Mouse (Mus musculus) thymus, postnatal 0 days (tissue): ENCODE data around the gene Rps6kc1. TPM values are rescaled to one million over a fixed set of nuclear protein-coding genes. Genes with fewer than 3 reads are reported as not detected.

Source experiments
- DNase-seq: peaks from one replicate; pipeline ENCODE4 v3.0.0-alpha.2; 2015; ENCODE audit warnings: low spot score
- polyA plus RNA-seq: library from polyadenylated mRNA; unstranded; fragments of >200 nt; fragmentation: Nextera tagmentation; extraction: Ambion mirVana; gene quantifications from 2 replicates; pipeline ENCODE4 v1.2.1, GENCODE M21; 2015

Gene Rps6kc1
- polyA plus RNA-seq, 1 experiment from 2014 or later, result 7.3 TPM

GRCm38 (mm10) chr1:190901082-190901481, 10.5 kb downstream of the Rps6kc1 start:
- DNase-seq, result no peak

DNA sequence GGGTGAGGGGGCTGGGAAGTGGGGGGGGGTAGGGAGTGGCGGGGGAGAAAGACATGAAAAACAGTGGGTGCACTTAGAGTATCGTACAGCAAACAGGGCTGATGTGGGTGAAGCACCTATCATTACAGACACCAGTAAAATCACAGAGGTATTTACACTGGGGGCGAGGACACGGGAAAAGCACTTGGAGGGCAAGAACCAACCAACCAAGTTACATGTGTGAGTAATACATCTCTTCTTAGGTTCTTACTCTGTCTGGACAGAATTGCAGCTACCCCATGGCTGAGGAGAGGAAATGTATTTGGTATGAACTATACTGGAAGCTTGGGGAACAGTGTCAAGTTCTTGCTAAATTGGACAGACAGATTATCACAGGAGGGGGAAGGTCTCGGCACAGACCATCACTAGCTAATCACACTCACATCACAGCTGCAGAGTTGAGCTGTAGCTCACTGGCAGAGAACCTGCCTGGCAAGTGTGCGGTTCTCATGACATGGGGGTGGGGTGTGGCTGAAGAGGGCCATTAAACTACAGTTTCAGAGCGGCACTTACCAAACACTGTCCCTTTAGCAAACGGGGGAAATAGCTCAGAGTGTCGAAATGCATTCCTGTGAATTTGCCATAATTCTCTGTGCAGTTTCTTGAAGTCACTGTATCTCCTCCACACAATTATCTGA, 12.5 kb downstream of the Rps6kc1 start:
- no peak for DNase-seq

- DNase-seq, result no peak
Observed at GRCm38 (mm10) chr1:190898186-190898585, 13.4 kb downstream of the Rps6kc1 start.

DNA sequence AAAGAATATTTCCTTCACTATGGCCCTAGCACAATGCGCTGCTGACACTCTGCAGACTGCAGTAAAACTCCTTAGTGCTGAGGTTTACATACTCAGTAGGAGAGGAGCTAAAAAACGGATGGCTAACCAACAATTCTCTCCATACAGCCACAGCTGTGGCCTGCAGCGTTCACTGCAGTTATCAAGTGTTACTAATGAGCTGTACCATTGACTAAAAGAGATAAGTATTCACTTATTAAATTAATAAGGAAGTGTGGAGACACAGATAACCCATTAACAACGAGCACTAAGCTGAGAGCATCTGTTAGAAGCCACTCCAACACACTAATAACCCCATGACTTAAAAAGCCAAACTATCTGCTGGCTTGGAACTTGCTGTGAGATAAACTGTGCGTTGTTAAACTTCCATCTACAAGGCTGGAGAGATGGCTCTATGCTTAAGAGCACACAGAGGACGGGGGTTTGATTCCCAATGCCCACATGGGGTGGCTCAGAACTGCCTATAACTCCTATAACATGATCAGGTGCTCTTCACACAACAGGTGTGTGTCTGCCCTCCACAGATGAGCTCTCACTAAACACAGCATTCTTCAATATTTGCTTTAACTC, 17.9 kb downstream of the Rps6kc1 start:
- no peak for DNase-seq

- no peak for DNase-seq
Observed at GRCm38 (mm10) chr1:190888646-190889045, 22.9 kb downstream of the Rps6kc1 start.

GRCm38 (mm10) chr1:190888031-190888430, 23.5 kb downstream of the Rps6kc1 start:
- no peak for DNase-seq

DNA sequence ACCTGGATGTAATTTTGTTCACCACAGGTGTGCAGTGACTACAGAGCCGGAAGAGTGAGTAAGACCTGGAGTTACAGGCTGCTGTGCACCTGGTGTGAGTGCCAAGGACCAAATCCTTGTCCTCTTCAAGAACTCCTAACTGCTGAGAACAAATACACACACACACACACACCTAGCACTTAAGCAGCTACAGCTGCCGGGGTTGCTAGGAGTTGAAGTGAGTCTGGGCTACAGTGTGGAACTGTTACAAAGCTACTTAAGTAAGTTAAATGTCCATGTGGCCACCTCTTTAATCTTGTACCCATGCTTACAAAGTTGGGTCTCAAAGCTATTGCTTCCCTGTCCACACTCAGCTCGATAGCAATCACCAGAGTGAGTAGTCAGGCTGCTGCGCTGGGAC, 25.6 kb downstream of the Rps6kc1 start:
- DNase-seq, result no peak

GRCm38 (mm10) chr1:190881422-190881821, 30.1 kb downstream of the Rps6kc1 start:
- peak; percentile 71 for DNase-seq

DNA sequence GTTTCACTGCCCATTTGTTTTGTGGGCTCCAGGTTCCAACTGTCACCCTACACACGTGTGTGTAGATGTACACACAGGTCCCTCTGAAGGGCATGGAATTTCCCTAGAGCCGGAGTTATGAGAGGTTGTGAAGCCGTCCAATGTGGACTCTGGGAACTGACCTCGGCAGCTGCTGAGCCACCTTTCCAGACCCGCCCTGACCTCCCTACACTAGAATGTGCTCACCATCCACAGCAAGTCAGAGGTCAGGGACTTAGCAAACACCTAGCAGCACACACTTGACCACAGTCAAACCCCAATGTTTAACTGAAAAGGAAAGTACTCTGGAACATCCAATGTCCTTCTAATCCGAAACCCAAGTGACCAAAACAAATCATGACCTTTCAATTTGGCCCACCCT, 30.9 kb downstream of the Rps6kc1 start:
- no peak for DNase-seq

DNA sequence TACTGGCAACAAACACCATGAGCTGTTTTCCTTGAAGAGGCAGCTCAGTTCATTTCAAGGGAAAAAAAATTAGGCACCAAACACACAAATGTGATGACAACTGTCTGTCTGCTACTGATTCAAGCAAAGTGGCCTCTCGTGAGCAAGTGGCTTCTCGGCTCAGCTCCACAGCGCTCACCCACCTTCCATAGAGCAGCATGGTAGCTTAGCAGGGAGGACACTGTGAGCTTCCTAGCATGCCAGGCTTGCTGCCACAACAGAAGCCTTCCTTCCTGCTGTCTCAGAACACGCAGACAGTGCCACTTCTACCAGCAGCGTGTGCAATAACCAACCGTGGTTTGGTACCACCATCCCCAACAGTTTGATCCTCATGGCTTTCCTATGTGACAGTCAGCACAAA, 35.8 kb downstream of the Rps6kc1 start:
- DNase-seq, result no peak

- no peak for DNase-seq
Observed at GRCm38 (mm10) chr1:190875089-190875488, 36.5 kb downstream of the Rps6kc1 start.

DNA sequence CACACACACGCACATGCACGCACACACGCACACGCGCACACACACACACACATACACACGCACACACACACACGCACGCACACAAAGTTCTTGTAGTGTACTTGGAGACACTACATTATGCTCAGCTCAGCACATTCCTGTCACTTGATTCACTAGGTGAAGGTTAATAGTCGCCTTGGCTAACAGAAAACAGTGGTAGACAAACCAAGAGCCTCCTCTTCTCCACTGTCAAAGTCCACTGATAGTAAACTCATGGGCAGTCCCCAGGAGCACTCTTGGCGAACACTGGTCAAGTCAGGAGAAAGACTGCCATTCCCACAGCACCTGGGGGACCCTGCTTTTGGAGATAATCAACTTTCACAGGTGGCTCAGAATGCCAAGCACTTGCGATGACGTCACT, 40.5 kb downstream of the Rps6kc1 start:
- DNase-seq, result no peak

GRCm38 (mm10) chr1:190869996-190870395, 41.6 kb downstream of the Rps6kc1 start:
- no peak for DNase-seq

DNA sequence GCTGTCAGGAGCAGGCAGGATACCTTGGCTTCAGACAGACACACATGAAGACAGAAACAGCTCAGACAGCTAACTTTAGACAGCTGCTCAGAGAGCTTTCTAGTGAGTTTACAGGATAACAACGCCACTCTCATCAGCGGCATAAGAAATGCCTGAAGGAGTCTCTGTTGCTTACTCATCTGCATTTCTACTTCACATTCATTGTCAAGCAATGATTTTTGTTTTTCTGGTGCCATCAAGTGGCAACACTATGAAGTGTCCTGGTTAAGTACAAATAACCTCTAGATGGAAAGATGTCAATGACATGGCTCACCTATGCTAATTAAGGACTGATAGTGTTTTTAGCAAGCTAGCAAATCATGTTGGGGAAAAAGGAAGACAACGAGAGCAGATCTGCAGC, 42.8 kb downstream of the Rps6kc1 start:
- DNase-seq, result no peak

GRCm38 (mm10) chr1:190861626-190862025, 49.9 kb downstream of the Rps6kc1 start:
- DNase-seq, result no peak

DNA sequence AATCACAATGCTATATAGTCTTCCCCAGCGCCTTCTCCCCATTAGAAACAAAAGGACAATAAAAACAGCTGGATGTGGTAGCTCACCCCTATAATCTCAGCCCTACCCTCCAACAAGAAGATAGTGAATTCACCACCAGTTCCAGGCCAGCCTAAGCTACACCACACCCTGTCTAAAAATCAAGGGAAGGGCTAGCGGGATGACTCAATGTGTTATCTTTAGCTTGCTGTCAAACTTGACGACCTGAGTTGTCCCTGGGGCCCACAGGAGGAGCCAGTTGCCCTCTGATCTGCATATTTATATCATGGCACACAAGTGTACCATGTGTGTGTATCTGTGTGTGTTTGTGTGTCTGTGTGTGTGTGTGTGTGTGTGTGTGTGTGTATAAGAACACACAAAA, 57.1 kb downstream of the Rps6kc1 start:
- DNase-seq, result no peak

GRCm38 (mm10) chr1:190849162-190849865, 62.3 kb downstream of the Rps6kc1 start:
- DNase-seq, result no peak

GRCm38 (mm10) chr1:190848676-190849075, 62.9 kb downstream of the Rps6kc1 start:
- no peak for DNase-seq

GRCm38 (mm10) chr1:190846956-190847355, 64.6 kb downstream of the Rps6kc1 start:
- no peak for DNase-seq

DNA sequence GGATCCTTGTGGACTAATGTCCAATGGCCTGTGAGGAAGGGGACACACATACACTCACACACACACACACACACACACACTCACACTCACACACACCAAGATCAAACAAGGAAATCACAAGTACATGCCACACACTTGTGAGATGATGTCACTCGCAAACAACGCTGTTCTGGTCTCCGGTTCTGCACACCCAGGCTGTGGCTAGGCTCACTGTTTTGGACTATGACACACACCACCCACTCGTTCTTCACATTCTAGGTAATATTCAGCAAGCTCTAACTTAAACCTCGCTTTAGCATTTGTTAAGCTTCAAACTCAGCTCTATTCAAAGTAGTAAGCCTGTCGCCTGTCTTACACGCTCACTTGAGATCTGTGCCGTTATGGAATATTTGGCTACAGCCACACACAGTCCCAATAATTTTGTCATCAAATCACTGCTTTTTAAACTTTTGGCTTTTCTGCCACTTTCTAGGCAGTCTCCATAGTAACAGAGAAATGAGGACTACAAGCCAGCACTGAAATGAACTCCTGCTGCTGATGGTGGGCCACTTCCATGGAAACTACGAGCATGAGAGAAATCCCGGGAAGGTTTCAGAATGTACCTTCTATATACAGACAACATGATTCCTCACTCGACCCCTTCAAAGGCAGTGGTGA, 65.4 kb downstream of the Rps6kc1 start:
- DNase-seq, result no peak

- DNase-seq, result no peak
Observed at GRCm38 (mm10) chr1:190845419-190845818, 66.2 kb downstream of the Rps6kc1 start.

DNA sequence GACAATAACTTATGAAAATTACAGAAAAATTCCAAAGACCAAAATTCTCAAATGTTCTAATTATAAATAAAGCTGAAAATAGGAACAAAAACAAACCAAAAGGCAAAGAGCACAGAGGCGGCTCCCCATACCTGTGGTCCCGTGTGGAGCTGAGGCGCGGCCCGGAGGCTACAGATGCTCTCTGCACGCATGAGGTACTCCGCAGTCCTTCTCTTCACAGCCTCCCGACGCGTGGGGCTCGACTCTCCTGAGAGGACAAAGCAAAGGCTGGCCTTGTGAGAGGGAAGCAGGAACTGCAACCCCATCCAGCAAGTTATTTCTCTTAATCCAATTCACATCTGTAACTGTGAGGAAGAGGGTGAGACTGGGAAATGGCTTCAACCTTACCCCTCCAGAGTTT, 67.2 kb downstream of the Rps6kc1 start:
- DNase-seq, result no peak
